Mouse (Mus musculus) heart, adult 2 months (tissue): ENCODE data around the gene Hdac4. TPM values are rescaled to one million over a fixed set of nuclear protein-coding genes. Genes with fewer than 3 reads are reported as not detected.
A peak's percentile ranks its signal among the peaks of the same experiment; 100 is the strongest.

ENCODE experiments used
- DNase-seq, 2 experiments: peaks; one replicate each; pipeline ENCODE4 v3.0.0; 2021
- H3K27ac ChIP-seq: fragments of 200-600 bp; 2 replicates; pipeline ENCODE4 v1.8.1; 2022
- H3K27me3 ChIP-seq: fragments of 200-500 bp; 2 replicates; pipeline ENCODE4 v1.6.1; 2012; ENCODE audit warnings: mild to moderate bottlenecking, low read length, inconsistent platforms, mixed read lengths; ENCODE audit not compliant: control insufficient read depth, insufficient read depth
- H3K36me3 ChIP-seq: fragments of 200-500 bp; 2 replicates; pipeline ENCODE4 v1.6.1; 2012; ENCODE audit warnings: low read length, inconsistent platforms; ENCODE audit not compliant: control insufficient read depth, insufficient read depth
- H3K4me1 ChIP-seq: fragments of 200-500 bp; 2 replicates; pipeline ENCODE4 v1.6.1; 2011; ENCODE audit warnings: low read length; ENCODE audit not compliant: control insufficient read depth, insufficient read depth
- H3K4me3 ChIP-seq: fragments of 200-600 bp; 2 replicates; pipeline ENCODE4 v1.8.1; 2022
- H3K79me2 ChIP-seq: fragments of 200-500 bp; replicated peaks from 2 replicates; pipeline ENCODE4 v1.6.1; 2012; ENCODE audit warnings: mild to moderate bottlenecking, inconsistent platforms, low read length, moderate library complexity, mixed read lengths; ENCODE audit not compliant: control insufficient read depth, insufficient read depth
- H3K9ac ChIP-seq: fragments of 200-500 bp; 2 replicates; pipeline ENCODE4 v1.6.1; 2012; ENCODE audit warnings: low read depth, mild to moderate bottlenecking, control low read depth, inconsistent platforms, low read length, mixed read lengths
- CTCF ChIP-seq: fragments of 200-600 bp; IDR thresholded peaks from 2 replicates; pipeline ENCODE4 v1.8.1; 2022; ENCODE audit warnings: antibody characterized with exemption, mild to moderate bottlenecking, moderate library complexity
- EP300 ChIP-seq: fragments of 200-500 bp; IDR thresholded peaks from 2 replicates; pipeline ENCODE4 v1.6.1; 2011; ENCODE audit warnings: low read depth, low read length, control low read depth; ENCODE audit not compliant: insufficient read depth
- POLR2A ChIP-seq: fragments of 200-500 bp; IDR thresholded peaks from 2 replicates; pipeline ENCODE4 v1.6.1; 2011; ENCODE audit warnings: mild to moderate bottlenecking, low read depth, low read length, control low read depth; ENCODE audit not compliant: insufficient read depth
- WGBS: fragments of 180-500 bp; shearing (Covaris S2); methylation state at CpG from one replicate; pipeline ENCODE4 v1.1.7; 2018; 5-methylcytosine and 5-hydroxymethylcytosine counted together
- intact Hi-C: fragments of 180-260 bp; cut with DNase I; formaldehyde crosslinking; loops from one replicate; pipeline ENCODE4 v1.15.1; 2025
- polyA plus RNA-seq: library from polyadenylated mRNA; depleted of rRNA; stranded (reverse); fragments of >200 nt; gene quantifications from 2 replicates; pipeline ENCODE4 v1.2.3, GENCODE M21; 2012
- total RNA-seq, 2 experiments: library from RNA; stranded (reverse); gene quantifications; 2 replicates each; pipeline ENCODE4 v1.2.3; 2021

Gene Hdac4
- total and polyA plus RNA-seq, 3 experiments, result 15.6 to 45.1 (median 41.3) TPM

- no peak for DNase-seq
- intact Hi-C loops, result no loop called here
- no peaks in the 10 kb centered on the region for H3K27me3 ChIP-seq
- H3K4me3 ChIP-seq, result no peak overlapping the region
- no peak overlapping the region for H3K27ac ChIP-seq
- WGBS, result 95% methylated on average over 7 of the region's 7 CpGs
- no peaks in the 10 kb centered on the region for H3K4me1 ChIP-seq
- H3K9ac ChIP-seq, result no peak overlapping the region
- H3K79me2 ChIP-seq, result no peaks in the 10 kb centered on the region
- no peaks in the 10 kb centered on the region for H3K36me3 ChIP-seq
- no peak for TF ChIP-seq CTCF
- TF ChIP-seq POLR2A, result no peak
- TF ChIP-seq EP300, result no peak
Observed at GRCm38 (mm10) chr1:91947441-91947840, 248.1 kb downstream of the Hdac4 start.

- Histone ChIP-seq H3K27me3 (no peaks in the 10 kb centered on the region), H3K9ac (no peak overlapping the region), H3K79me2 (no peaks in the 10 kb centered on the region), H3K36me3 (no peaks in the 10 kb centered on the region), H3K4me1 (no peaks in the 10 kb centered on the region), H3K27ac (no peak overlapping the region), H3K4me3 (no peak overlapping the region)
- TF ChIP-seq POLR2A (no peak), CTCF (no peak), EP300 (no peak)
- WGBS, result 83% methylated on average over 2 of the region's 2 CpGs
- no peak for DNase-seq
- intact Hi-C loops, result loop anchor here (2.0 kb wide), 1 partner anchor 30 kb away; no protein-coding TSS in a partner anchor
Observed at GRCm38 (mm10) chr1:91942583-91942982, 252.9 kb downstream of the Hdac4 start.

DNA sequence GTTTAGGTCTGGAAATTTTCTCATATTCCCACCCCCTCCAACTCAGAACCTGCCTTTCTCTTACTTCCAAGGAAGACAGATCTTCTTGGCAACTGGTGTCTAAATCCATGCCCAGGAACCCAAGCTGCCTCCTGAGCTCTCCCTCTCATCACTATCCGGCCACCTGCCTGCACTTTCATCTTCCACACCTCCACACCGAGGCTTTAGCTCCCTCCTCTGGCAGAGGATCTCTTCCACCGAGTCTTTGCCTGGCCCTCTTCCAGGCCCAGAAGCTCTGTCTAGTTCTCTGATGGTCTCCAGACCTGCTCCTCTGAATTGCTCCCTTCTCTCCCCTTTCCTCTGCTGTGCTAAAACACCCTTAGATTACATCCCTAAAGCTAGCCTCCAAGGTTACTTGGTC is 253.5 kb downstream of the Hdac4 start:
- Histone ChIP-seq H3K4me1 (no peaks in the 10 kb centered on the region), H3K36me3 (no peaks in the 10 kb centered on the region), H3K27me3 (no peaks in the 10 kb centered on the region), H3K79me2 (no peaks in the 10 kb centered on the region), H3K27ac (no peak overlapping the region), H3K9ac (no peak overlapping the region), H3K4me3 (no peak overlapping the region)
- no peak for DNase-seq
- TF ChIP-seq CTCF (peak; percentile 56), EP300 (0 out of 2 replicates have a peak, but pooled peaks have one; percentile 17), POLR2A (no peak)
- intact Hi-C loops, result loop anchor here (2.0 kb wide), 1 partner anchor 29 kb away; no protein-coding TSS in a partner anchor
- WGBS, result 42% methylated on average over 3 of the region's 3 CpGs

DNA sequence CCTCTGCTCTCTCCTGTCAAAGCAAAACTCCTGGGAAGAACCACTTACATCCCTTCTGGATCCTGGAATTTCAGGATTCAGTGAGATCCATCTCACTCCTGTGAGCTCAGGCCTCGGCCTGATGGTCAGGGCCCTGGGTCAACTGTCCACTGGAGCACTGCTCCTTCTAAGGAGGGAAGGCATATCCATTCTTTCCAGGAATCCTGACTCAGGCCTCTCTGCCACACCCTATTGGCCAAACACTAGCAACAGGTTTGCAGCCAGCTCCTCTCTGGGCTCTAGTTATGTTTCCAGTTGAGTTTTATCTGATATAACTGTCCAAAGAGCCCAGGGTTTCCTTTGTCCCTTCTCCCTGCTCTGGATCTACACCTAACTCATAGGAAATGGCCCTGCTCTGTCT is 254.4 kb downstream of the Hdac4 start:
- TF ChIP-seq CTCF (no peak), EP300 (no peak)
- no peaks in the 10 kb centered on the region for H3K4me1 ChIP-seq
- H3K9ac ChIP-seq, result no peak overlapping the region
- DNase-seq, result no peak
- WGBS, result 96% methylated on average over 1 of the region's 1 CpGs
- no peaks in the 10 kb centered on the region for H3K79me2 ChIP-seq
- no peaks in the 10 kb centered on the region for H3K36me3 ChIP-seq
- no peak overlapping the region for H3K4me3 ChIP-seq
- H3K27ac ChIP-seq, result no peak overlapping the region
- H3K27me3 ChIP-seq, result no peaks in the 10 kb centered on the region
- intact Hi-C loops, result no loop called here

DNA sequence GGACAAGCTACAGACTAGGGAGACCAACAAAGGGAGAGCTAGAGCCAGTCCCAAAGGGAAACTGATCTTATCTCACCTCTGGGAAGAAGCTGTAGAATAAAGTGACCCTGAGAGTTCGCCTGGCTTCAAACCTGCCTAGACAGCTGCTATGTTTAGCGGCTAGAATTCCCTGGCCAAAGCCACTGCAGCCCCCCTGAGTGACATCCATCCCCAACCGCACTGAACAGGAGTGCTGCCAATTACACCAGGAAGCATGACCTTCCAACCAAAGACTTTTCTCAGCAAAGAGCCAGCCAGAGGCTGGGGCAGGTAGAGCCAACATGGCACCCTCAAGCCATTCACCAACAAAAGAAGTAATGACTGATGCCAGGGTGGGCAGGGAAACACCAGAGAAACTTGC is 260.3 kb downstream of the Hdac4 start:
- no peaks in the 10 kb centered on the region for H3K27me3 ChIP-seq
- peak overlapping the region; percentile 56 for H3K27ac ChIP-seq
- TF ChIP-seq POLR2A (no peak), EP300 (no peak)
- H3K4me1 ChIP-seq, result no peaks in the 10 kb centered on the region; the same call in 1 of the 2 replicates
- WGBS, result 24% methylated on average over 3 of the region's 3 CpGs
- no peaks in the 10 kb centered on the region for H3K79me2 ChIP-seq
- DNase-seq, result peak in 1 of 2 experiments; percentile 60
- no peak overlapping the region for H3K4me3 ChIP-seq
- no peak overlapping the region for H3K9ac ChIP-seq
- intact Hi-C loops, result no loop called here
- H3K36me3 ChIP-seq, result no peaks in the 10 kb centered on the region

- intact Hi-C loops, result no loop called here
- no peaks in the 10 kb centered on the region; the same call in 1 of the 2 replicates for H3K4me1 ChIP-seq
- no peak overlapping the region for H3K4me3 ChIP-seq
- H3K27me3 ChIP-seq, result no peaks in the 10 kb centered on the region
- H3K79me2 ChIP-seq, result no peaks in the 10 kb centered on the region
- no peak for DNase-seq
- H3K9ac ChIP-seq, result no peak overlapping the region
- WGBS, result 84% methylated on average over 8 of the region's 8 CpGs
- no peaks in the 10 kb centered on the region for H3K36me3 ChIP-seq
- TF ChIP-seq CTCF, result no peak
- TF ChIP-seq POLR2A, result no peak
- no peak for TF ChIP-seq EP300
- H3K27ac ChIP-seq, result no peak overlapping the region
Observed at GRCm38 (mm10) chr1:91933681-91934080, 261.8 kb downstream of the Hdac4 start.
